ENCODE assay signal across 9 mouse cellular contexts in genomic region chr12:103492767-103493166, GRCm38 (mm10). TPM values are rescaled to one million over a fixed set of nuclear protein-coding genes. Genes with fewer than 3 reads are reported as not detected.
DNase-seq lines count a peak whose midpoint lies in the region; ATAC-seq and TF ChIP-seq lines count a peak whose summit lies in the region.
"Had no signal": no experiment of that assay in that cellular context is flagged by ENCODE, and none has a peak within 500 bp of the region (broad histone marks: within the 10 kb centered on the region; RNA-seq: fewer than 3 reads in every experiment).

No protein-coding gene starts in this region.

- no peak overlapping the region for H3K4me3 ChIP-seq in hindbrain, embryonic 10.5 days
- H3K4me3 ChIP-seq in hindbrain, embryonic 13.5 days: no peak overlapping the region
- H3K4me3 ChIP-seq in bone marrow macrophage, adult 2 months (ENCODE audit: insufficient read depth, low read length): no peak overlapping the region
- H3K4me3 ChIP-seq in forebrain, embryonic 11.5 days (ENCODE audit: low read depth, low read length): no peak overlapping the region
- H3K4me3 ChIP-seq: myocyte had no signal

- no peaks in the 10 kb centered on the region for H3K9me3 ChIP-seq in hindbrain, embryonic 10.5 days
- no peaks in the 10 kb centered on the region for H3K9me3 ChIP-seq in hindbrain, embryonic 13.5 days
- H3K9me3 ChIP-seq in forebrain, embryonic 11.5 days (ENCODE audit: control insufficient read depth, low read length): no peaks in the 10 kb centered on the region

- TF ChIP-seq CTCF in bone marrow macrophage, adult 2 months (IDR thresholded peaks at IDR 0.05; ENCODE audit: low read depth, low read length): peak; percentile 60

- no peak overlapping the region for H3K27ac ChIP-seq in hindbrain, embryonic 10.5 days
- H3K27ac ChIP-seq in hindbrain, embryonic 13.5 days: no peak overlapping the region
- no peak overlapping the region for H3K27ac ChIP-seq in bone marrow macrophage, adult 2 months (ENCODE audit: insufficient read depth, low read depth, low read length)
- H3K27ac ChIP-seq in forebrain, embryonic 11.5 days (ENCODE audit: low read depth, low read length): no peak overlapping the region

- no peak overlapping the region for H3K9ac ChIP-seq in hindbrain, embryonic 13.5 days
- no peak overlapping the region for H3K9ac ChIP-seq in forebrain, embryonic 11.5 days (ENCODE audit: low read length)

- whole genome bisulfite sequencing in hindbrain, embryonic 10.5 days: 38% methylated on average over 5 of the region's 5 CpGs
- 41% methylated on average over 5 of the region's 5 CpGs for WGBS in hindbrain, embryonic 13.5 days
- WGBS in forebrain, embryonic 11.5 days: 32% methylated on average over 5 of the region's 5 CpGs

- no peak for TF ChIP-seq POLR2A in bone marrow macrophage, adult 2 months (IDR thresholded peaks at IDR 0.05; ENCODE audit: borderline replicate concordance, low read depth, low read length)

- no peaks in the 10 kb centered on the region for H3K4me1 ChIP-seq in hindbrain, embryonic 10.5 days (replicated peaks)
- H3K4me1 ChIP-seq in hindbrain, embryonic 13.5 days (replicated peaks): no peaks in the 10 kb centered on the region
- H3K4me1 ChIP-seq in bone marrow macrophage, adult 2 months (ENCODE audit: control insufficient read depth, insufficient read depth, low read length): peaks cover 5% of the 10 kb centered on the region
- H3K4me1 ChIP-seq in forebrain, embryonic 11.5 days (replicated peaks; ENCODE audit: control insufficient read depth, insufficient read depth, low read length): no peaks in the 10 kb centered on the region

- no peak overlapping the region for H3K4me2 ChIP-seq in hindbrain, embryonic 13.5 days
- no peak overlapping the region for H3K4me2 ChIP-seq in forebrain, embryonic 11.5 days (ENCODE audit: low read depth, low read length, severe bottlenecking)

- no peak for ATAC-seq in hindbrain, embryonic 13.5 days (ENCODE audit: low FRiP score)
- ATAC-seq in forebrain, embryonic 11.5 days (replicated peaks; ENCODE audit: low FRiP score): peak; percentile 49; the same call in 1 of the 2 replicates

- no peaks in the 10 kb centered on the region for H3K27me3 ChIP-seq in hindbrain, embryonic 10.5 days (ENCODE audit: insufficient read depth, poor library complexity, severe bottlenecking)
- no peaks in the 10 kb centered on the region for H3K27me3 ChIP-seq in hindbrain, embryonic 13.5 days
- no peaks in the 10 kb centered on the region for H3K27me3 ChIP-seq in forebrain, embryonic 11.5 days (ENCODE audit: control insufficient read depth, insufficient read depth, low read length)

- intact Hi-C loops in heart, postnatal 36 days (cut with DNase I): loop anchor here (1.0 kb wide), 1 partner anchor 66 kb away; no protein-coding TSS in a partner anchor

- no peaks in the 10 kb centered on the region for H3K36me3 ChIP-seq in hindbrain, embryonic 10.5 days
- no peaks in the 10 kb centered on the region for H3K36me3 ChIP-seq in hindbrain, embryonic 13.5 days
- H3K36me3 ChIP-seq in forebrain, embryonic 11.5 days (ENCODE audit: control insufficient read depth, insufficient read depth, low read length): no peaks in the 10 kb centered on the region

- DNase-seq in hindbrain, embryonic 10.5 days (ENCODE audit: low spot score): peak; percentile 57
- DNase-seq in forebrain, embryonic 11.5 days (ENCODE audit: low spot score): peak; percentile 78
- peak; percentile 82 to 83 for DNase-seq in heart, postnatal 36 days
- peak; percentile 74 to 83 for DNase-seq in layer of hippocampus, postnatal 14 days (ENCODE audit: low spot score in 2 of 2)
- DNase-seq in lung, postnatal 4 days: peak; percentile 29 to 81
- DNase-seq in spleen, postnatal 4 days (ENCODE audit: low spot score in 2 of 2): peak; percentile 64 to 85

RNA-seq across cellular contexts. Expression of gene Ifi27l2b, which starts 35.7 kb away (rescaled TPM):
- polyA plus RNA-seq in hindbrain, embryonic 10.5 days (2016; fragmentation: Nextera tagmentation; extraction: Ambion mirVana): not detected in 2 replicates
- polyA plus RNA-seq in hindbrain, embryonic 13.5 days (2015; fragmentation: Nextera tagmentation; extraction: Ambion mirVana): not detected in 2 replicates
- polyA plus RNA-seq in bone marrow macrophage, adult 2 months (2012; ENCODE audit: insufficient read depth, insufficient read length, missing spikeins): not detected in 2 replicates
- polyA plus RNA-seq in forebrain, embryonic 11.5 days (2014; fragmentation: Nextera tagmentation; extraction: Ambion mirVana): not detected in 2 replicates
- total RNA-seq in heart, postnatal 36 days (2021): not detected
- not detected for total RNA-seq in layer of hippocampus, postnatal 14 days (2021)
- polyA plus RNA-seq: myocyte had no signal

RNA-seq across cellular contexts. Expression of gene Ppp4r4, which starts 39.3 kb away (rescaled TPM):
- 1.7 and 2.2 TPM in 2 replicates for polyA plus RNA-seq in hindbrain, embryonic 10.5 days (2016; fragmentation: Nextera tagmentation; extraction: Ambion mirVana)
- 2.5 and 3.0 TPM in 2 replicates for polyA plus RNA-seq in hindbrain, embryonic 13.5 days (2015; fragmentation: Nextera tagmentation; extraction: Ambion mirVana)
- 0.49 TPM in 1 of 2 replicates, not detected in the other for polyA plus RNA-seq in bone marrow macrophage, adult 2 months (2012; ENCODE audit: insufficient read depth, insufficient read length, missing spikeins)
- polyA plus RNA-seq in forebrain, embryonic 11.5 days (2014; fragmentation: Nextera tagmentation; extraction: Ambion mirVana): 4.0 TPM in 2 replicates
- total RNA-seq in heart, postnatal 36 days (2021): under 1 TPM; 0.33 to 0.53 TPM
- total RNA-seq in layer of hippocampus, postnatal 14 days (2021): 10 to 100 TPM; 31.6 to 37.8 TPM

RNA-seq across cellular contexts. Expression of gene Ifi27l2a, which starts 49.3 kb away (rescaled TPM):
- 0.54 and 1.9 TPM in 2 replicates for polyA plus RNA-seq in hindbrain, embryonic 10.5 days (2016; fragmentation: Nextera tagmentation; extraction: Ambion mirVana)
- polyA plus RNA-seq in hindbrain, embryonic 13.5 days (2015; fragmentation: Nextera tagmentation; extraction: Ambion mirVana): 4.2 and 4.6 TPM in 2 replicates
- polyA plus RNA-seq in bone marrow macrophage, adult 2 months (2012; ENCODE audit: insufficient read depth, insufficient read length, missing spikeins): 1,008 and 1,016 TPM in 2 replicates
- polyA plus RNA-seq in forebrain, embryonic 11.5 days (2014; fragmentation: Nextera tagmentation; extraction: Ambion mirVana): 0.79 and 1.1 TPM in 2 replicates
- 10 to 100 TPM; 43.8 to 98.9 TPM for total RNA-seq in heart, postnatal 36 days (2021)
- 1 to 10 TPM; 2.0 to 2.8 TPM for total RNA-seq in layer of hippocampus, postnatal 14 days (2021)

RNA-seq across cellular contexts. Expression of gene Ifi27, which starts 58.8 kb away (rescaled TPM):
- polyA plus RNA-seq in hindbrain, embryonic 10.5 days (2016; fragmentation: Nextera tagmentation; extraction: Ambion mirVana): 0.60 and 1.7 TPM in 2 replicates
- 9.3 and 12.6 TPM in 2 replicates for polyA plus RNA-seq in hindbrain, embryonic 13.5 days (2015; fragmentation: Nextera tagmentation; extraction: Ambion mirVana)
- 93.3 and 100 TPM in 2 replicates for polyA plus RNA-seq in bone marrow macrophage, adult 2 months (2012; ENCODE audit: insufficient read depth, insufficient read length, missing spikeins)
- 2.5 and 3.1 TPM in 2 replicates for polyA plus RNA-seq in forebrain, embryonic 11.5 days (2014; fragmentation: Nextera tagmentation; extraction: Ambion mirVana)
- total RNA-seq in heart, postnatal 36 days (2021): 10 to 100 TPM; 64.1 to 65.7 TPM
- total RNA-seq in layer of hippocampus, postnatal 14 days (2021): 10 to 100 TPM; 54.1 to 54.8 TPM

Comparison
In these comparisons a context has a peak if more than half of its experiments do, and no peak if none do; other contexts are left out.
1. RNA of gene Ifi27l2a, which starts 49.3 kb away (polyA plus RNA-seq): 1,008 to 1,016 TPM in bone marrow macrophage, adult 2 months; 4.2 to 4.6 TPM in hindbrain, embryonic 13.5 days, 0.54 to 1.9 TPM in hindbrain, embryonic 10.5 days and 0.79 to 1.1 TPM in forebrain, embryonic 11.5 days; every median in the first group is over 100 times any median in the second.
2. Peak in every context shown above with its lines, with median percentiles within 50 percentile points of each other: DNase-seq.